Mouse (Mus musculus) kidney, embryonic 16.5 days (tissue): ENCODE results near the gene Gm36210. TPM values are rescaled to one million over a fixed set of nuclear protein-coding genes. Genes with fewer than 3 reads are reported as not detected.
"Not testable (repeated sequence)": the region's sequence is repeated elsewhere in the genome, so short reads cannot be mapped to it uniquely, and the experiment has no call there.

Source experiments
- ATAC-seq: fragments of 200-750 bp; cut with Nextera tagmentation; 2 replicates; pipeline ENCODE4 v1.8.0; 2017; ENCODE audit warnings: moderate TSS enrichment; ENCODE audit not compliant: low FRiP score, low TSS enrichment
- H3K27ac ChIP-seq: fragments of 300-500 bp; sonication (generic); 2 replicates; pipeline ENCODE4 v1.5.1; 2014; ENCODE audit warnings: low read length
- H3K27me3 ChIP-seq: fragments of 300-500 bp; sonication (generic); 2 replicates; pipeline ENCODE4 v1.6.1; 2014; ENCODE audit warnings: low read length, control low read depth, mixed read lengths; ENCODE audit not compliant: insufficient read depth
- H3K36me3 ChIP-seq: fragments of 300-500 bp; sonication (generic); 2 replicates; pipeline ENCODE4 v1.6.1; 2014; ENCODE audit warnings: low read length, control low read depth, mixed read lengths; ENCODE audit not compliant: insufficient read depth
- H3K4me1 ChIP-seq: fragments of 300-500 bp; sonication (generic); 2 replicates; pipeline ENCODE4 v1.6.1; 2014; ENCODE audit warnings: low read length, control low read depth, mixed read lengths; ENCODE audit not compliant: insufficient read depth
- H3K4me2 ChIP-seq: fragments of 300-500 bp; sonication (generic); replicated peaks from 2 replicates; pipeline ENCODE4 v1.6.1; 2014; ENCODE audit warnings: low read depth, low read length
- H3K4me3 ChIP-seq: fragments of 300-500 bp; sonication (generic); 2 replicates; pipeline ENCODE4 v1.5.1; 2014; ENCODE audit warnings: mild to moderate bottlenecking, low read length
- H3K9ac ChIP-seq: fragments of 300-500 bp; sonication (generic); replicated peaks from 2 replicates; pipeline ENCODE4 v1.6.1; 2014; ENCODE audit warnings: low read length
- H3K9me3 ChIP-seq: fragments of 300-500 bp; sonication (generic); 2 replicates; pipeline ENCODE4 v1.6.1; 2016; ENCODE audit warnings: low read length, control low read depth
- WGBS: fragments of 180-500 bp; shearing (Covaris S2); extraction: QIAGEN DNeasy Blood & Tissue Kit; methylation state at CpG from one replicate; pipeline ENCODE4 v1.1.7; 2014; 5-methylcytosine and 5-hydroxymethylcytosine counted together
- polyA plus RNA-seq: library from polyadenylated mRNA; unstranded; fragments of >200 nt; fragmentation: Nextera tagmentation; extraction: Ambion mirVana; gene quantifications from 2 replicates; pipeline ENCODE4 v1.2.1, GENCODE M21; 2015

Gene Gm36210
- polyA plus RNA-seq, 1 experiment from 2014 or later = not detected

DNA sequence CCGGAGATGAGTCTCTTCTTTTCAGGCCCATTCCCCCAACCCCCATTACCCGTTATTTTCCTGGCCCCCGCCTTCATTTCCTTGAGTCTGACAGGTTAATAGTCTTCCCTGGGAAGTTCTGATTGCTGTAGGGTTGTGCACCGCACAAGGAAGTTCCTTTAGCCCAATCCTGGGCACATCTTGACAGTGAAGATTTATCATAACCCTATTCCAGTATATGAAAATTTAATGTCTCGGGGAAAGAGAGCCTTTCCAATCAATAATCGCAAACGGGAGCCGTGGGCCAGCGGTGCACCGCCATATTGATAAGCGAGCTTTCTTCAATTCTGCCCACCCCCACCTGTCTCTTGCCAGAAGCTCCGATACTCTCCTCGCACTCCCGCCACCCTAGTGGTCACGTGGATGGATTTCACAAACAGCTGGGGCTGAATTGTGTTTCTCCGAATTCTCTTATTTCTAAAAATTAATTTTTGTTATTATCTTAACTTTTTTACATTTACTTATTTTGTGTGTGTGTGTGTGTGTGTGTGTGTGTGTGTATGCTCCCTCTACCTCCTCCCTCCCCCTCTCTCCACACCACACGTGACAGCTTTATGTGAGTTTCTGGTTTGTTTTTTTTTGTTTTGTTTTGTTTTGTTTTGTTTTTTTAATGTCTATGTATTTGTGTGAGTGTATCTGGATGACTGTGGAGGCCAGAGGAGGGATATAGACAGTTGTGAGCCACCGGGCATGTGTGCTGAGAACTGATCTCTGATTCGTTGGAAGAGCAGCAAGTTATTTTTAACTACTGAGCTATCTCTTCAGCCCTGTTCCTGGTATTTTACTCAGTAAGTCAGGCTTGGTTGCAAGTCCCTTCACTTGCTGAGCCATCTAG lies 6.4 kb downstream of the Gm36210 start:
- Histone ChIP-seq H3K36me3 (no peaks in the 10 kb centered on the region), H3K4me1 (peaks cover 11% of the 10 kb centered on the region; the same call in 1 of the 2 replicates), H3K27ac (no peak overlapping the region), H3K9ac (peak overlapping the region; percentile 53), H3K27me3 (no peaks in the 10 kb centered on the region), H3K4me2 (peak overlapping the region; percentile 52), H3K9me3 (peaks cover 3% of the 10 kb centered on the region), H3K4me3 (peak overlapping the region; percentile 32)
- 5% methylated on average over 19 of the region's 19 CpGs for WGBS
- peak; percentile 32 for ATAC-seq

DNA sequence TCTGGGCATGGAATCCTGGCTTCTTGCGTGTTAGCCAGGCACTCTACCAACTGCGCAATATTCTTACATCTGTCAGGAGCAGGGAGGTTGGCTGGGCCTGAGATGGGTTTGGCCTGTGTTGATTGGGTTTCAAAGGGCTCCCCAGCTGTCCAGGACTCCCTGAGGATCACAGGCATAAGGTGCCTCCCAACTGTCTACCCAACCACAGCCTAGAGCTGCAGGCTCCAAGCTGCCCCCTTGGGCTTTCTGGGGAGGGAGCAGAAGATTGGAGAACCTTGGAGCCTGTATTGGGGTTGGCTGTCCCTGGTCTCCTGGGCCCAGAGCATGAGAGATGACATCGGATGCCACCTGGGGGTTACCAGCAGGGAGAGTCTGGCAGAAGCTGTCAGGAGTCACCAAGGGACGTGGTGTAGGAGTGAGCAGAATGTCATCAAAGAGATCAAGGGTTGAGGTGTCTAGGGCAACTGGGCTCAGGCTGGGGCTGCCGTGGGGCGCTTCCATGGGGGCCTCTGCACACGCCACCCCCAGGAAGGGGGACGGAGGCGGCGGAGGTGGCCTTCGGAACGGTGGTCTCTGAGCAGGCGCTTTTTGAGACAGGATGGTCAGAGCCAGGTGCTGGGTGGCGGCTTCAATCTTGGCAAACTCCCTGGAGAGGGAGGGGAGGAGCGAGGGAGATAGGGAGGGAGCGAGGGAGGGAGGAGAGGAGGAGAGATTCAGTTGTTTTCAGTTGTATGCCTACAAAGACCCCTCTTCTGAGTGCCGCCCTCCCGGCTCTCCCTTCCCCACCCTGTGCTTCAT lies 7.3 kb downstream of the Gm36210 start:
- no peak overlapping the region for H3K27ac ChIP-seq
- H3K27me3 ChIP-seq = no peaks in the 10 kb centered on the region
- 17% methylated on average over 17 of the region's 18 CpGs for WGBS
- peaks cover 3% of the 10 kb centered on the region for H3K9me3 ChIP-seq
- ATAC-seq = peak; percentile 53
- peak overlapping the region; percentile 52 for H3K4me2 ChIP-seq
- no peaks in the 10 kb centered on the region for H3K36me3 ChIP-seq
- peak overlapping the region; percentile 53 for H3K9ac ChIP-seq
- H3K4me1 ChIP-seq = peaks cover 11% of the 10 kb centered on the region; the same call in 1 of the 2 replicates
- H3K4me3 ChIP-seq = peak overlapping the region; percentile 32

DNA sequence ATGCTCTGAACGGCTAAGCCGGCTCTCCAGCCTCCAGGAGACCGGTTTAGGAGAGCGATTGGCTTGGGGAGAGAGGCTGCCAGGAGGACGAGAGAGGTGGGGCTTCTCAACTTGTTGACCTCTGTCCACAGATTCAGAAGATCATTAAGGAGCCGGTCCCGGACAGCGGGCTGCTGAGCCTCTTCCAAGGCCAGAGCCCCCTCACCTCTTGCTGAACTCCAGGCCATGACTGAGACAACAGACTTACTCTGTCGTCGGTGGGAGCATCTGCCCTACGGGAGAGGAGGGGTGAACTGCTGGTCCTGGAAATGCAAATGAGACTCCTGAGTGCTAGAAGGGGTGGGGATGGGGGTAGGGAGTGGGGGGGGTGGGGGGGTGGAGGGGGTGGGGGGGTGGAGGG lies 11.1 kb downstream of the Gm36210 start:
- H3K9me3 ChIP-seq = no peaks in the 10 kb centered on the region
- H3K27me3 ChIP-seq = no peaks in the 10 kb centered on the region
- no peak overlapping the region for H3K9ac ChIP-seq
- no peak overlapping the region for H3K4me2 ChIP-seq
- H3K36me3 ChIP-seq = no peaks in the 10 kb centered on the region
- WGBS = 49% methylated on average over 11 of the region's 11 CpGs
- ATAC-seq = no peak
- no peak overlapping the region for H3K27ac ChIP-seq
- no peak overlapping the region for H3K4me3 ChIP-seq
- H3K4me1 ChIP-seq = peaks cover 7% of the 10 kb centered on the region; the same call in 1 of the 2 replicates

DNA sequence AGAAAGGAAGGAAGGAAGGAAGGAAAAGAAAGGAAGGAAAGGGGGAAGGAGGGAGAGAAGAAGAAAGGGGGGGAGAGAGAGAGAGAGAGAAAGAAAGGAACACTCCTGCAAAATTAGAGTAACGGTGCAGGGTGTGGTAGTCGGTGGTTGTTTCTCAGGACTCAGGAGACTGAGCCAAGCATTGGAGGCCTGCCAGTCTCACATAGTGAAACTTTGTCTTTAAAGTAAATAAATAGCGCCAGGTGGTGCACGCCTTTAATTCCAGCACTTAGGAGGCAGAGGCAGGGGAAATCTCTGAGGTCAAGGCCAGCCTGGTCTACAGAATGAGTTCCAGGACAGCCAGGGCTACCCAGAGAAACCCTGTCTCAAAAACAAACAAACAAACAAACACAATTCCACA lies 19.6 kb downstream of the Gm36210 start:
- Histone ChIP-seq H3K9me3 (peaks cover 6% of the 10 kb centered on the region), H3K36me3 (no peaks in the 10 kb centered on the region), H3K9ac (no peak overlapping the region), H3K4me3 (no peak overlapping the region), H3K4me1 (no peaks in the 10 kb centered on the region), H3K4me2 (no peak overlapping the region), H3K27ac (no peak overlapping the region), H3K27me3 (no peaks in the 10 kb centered on the region)
- ATAC-seq = no peak
- 72% methylated on average over 4 of the region's 4 CpGs for WGBS

DNA sequence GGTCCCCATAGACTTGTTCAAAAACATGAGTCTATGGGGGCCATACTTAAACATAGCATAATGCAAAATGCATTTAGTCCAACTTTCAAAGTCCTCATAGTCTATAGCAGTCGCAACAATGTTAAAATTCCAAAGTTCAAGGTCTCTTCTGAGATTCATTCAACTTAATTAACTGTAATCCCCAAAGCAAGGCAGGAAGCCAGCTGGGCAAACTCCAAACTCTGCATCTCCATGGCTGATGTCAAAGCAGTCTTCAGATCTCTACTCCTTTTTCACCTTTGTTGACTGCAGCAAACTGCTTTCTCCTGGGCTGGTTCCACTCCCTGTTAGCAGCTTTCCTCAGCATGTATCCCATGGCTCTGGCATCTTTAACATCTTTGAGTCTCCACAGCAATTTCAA lies 27.3 kb downstream of the Gm36210 start:
- peaks cover 15% of the 10 kb centered on the region for H3K4me1 ChIP-seq
- H3K36me3 ChIP-seq, ATAC-seq, H3K9me3 ChIP-seq, H3K4me2 ChIP-seq, H3K27me3 ChIP-seq, H3K27ac ChIP-seq, H3K9ac ChIP-seq, H3K4me3 ChIP-seq: not testable (repeated sequence)
- 78% methylated on average over 1 of the region's 1 CpGs for WGBS

DNA sequence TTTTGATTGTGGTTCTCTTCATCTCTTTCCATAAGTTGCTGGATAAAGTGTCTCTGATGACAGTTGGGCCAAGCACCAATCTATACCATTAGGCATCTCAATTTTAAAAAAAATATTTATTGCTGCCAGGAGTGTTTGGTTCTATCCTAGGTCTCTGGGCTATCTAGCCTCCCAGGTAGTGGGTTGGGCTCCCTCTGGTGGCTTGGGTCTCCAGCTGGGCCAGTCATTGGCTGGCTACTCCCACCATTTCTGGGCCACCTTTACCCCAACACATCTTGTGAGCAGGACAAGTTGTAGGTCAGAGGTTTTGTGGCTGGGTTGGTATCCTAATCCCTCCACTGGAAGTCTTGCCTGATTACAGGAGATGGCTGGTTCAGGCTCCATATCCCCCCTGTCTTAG lies 28.1 kb downstream of the Gm36210 start:
- H3K27me3 ChIP-seq = no peaks in the 10 kb centered on the region
- peaks cover 4% of the 10 kb centered on the region; the same call in 1 of the 2 replicates for H3K9me3 ChIP-seq
- H3K27ac ChIP-seq = no peak overlapping the region
- no peak overlapping the region for H3K4me3 ChIP-seq
- peaks cover 15% of the 10 kb centered on the region for H3K4me1 ChIP-seq
- no peak overlapping the region for H3K9ac ChIP-seq
- no peak overlapping the region for H3K4me2 ChIP-seq
- ATAC-seq = no peak
- H3K36me3 ChIP-seq = no peaks in the 10 kb centered on the region

DNA sequence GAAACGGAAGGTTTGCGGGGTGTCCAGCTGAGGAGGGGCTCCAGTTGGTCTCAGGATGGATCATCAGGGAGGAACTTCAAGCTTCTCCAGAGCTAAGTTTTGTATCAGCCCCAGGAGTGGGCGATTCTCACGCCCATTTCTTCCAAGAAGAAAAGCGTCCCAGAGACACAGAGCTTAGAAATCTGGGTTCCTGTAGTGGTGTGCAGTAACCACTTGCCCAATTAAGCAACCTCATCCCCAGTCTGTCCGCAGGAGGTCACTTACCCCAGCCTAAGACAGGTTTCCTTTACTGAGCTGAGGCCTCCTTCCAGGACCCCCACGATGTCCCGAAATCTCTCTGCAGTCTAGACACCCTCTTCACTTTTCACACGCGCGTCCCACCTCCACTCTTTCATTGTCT lies 29.1 kb downstream of the Gm36210 start:
- ATAC-seq = no peak; the same call in 1 of the 2 replicates
- H3K27ac ChIP-seq = no peak overlapping the region
- 6% methylated on average over 11 of the region's 11 CpGs for WGBS

DNA sequence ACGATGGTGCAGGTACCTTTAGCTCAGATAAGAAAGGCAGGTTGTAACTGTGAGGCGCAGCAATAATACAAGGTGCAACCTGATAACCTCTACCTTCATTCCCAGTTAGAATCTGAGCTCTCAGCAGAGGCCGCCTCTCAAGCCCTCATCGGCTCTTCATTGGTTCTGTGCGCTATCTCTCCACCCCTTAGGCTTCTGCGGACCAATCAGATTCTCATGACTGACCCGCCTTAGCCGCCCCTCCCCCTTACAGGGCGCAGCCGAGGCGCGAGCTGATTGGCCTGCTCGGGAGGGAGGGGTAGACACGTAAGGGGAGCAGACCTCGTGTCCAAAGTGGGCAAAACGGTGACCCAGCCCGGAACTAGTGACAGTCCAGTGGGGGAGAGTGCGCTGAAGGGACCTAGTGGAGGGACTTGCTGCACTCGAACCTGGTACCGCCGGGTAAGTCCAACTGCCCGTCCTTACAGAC lies 29.5 kb downstream of the Gm36210 start, which contains the start of gene Isoc2a:
TSS of gene Isoc2a (plus strand) at position 401 of the 469 bp plus-strand sequence.
- peak within 1 kb of the TSS; percentile 66 for H3K4me3 ChIP-seq
- H3K4me2 ChIP-seq = peak within 1 kb of the TSS; percentile 93
- WGBS = under 1% methylated on average over 21 of the region's 22 CpGs
- peak within 1 kb of the TSS; percentile 74 for H3K9ac ChIP-seq
- H3K4me1 ChIP-seq = peaks cover 15% of the 10 kb centered on the region
- peak within 1 kb of the TSS; percentile 40; the same call in 1 of the 2 replicates for H3K27ac ChIP-seq
- ATAC-seq = peak; percentile 100
- no peaks in the 10 kb centered on the region for H3K27me3 ChIP-seq
- no peaks in the 10 kb centered on the region for H3K9me3 ChIP-seq
- no peaks in the 10 kb centered on the region for H3K36me3 ChIP-seq

More for the DNA sequence above, 29.1 kb downstream of the Gm36210 start:
- H3K4me2 ChIP-seq = peak overlapping the region; percentile 93
- peak overlapping the region; percentile 74 for H3K9ac ChIP-seq
- H3K27me3 ChIP-seq = no peaks in the 10 kb centered on the region
- H3K36me3 ChIP-seq = no peaks in the 10 kb centered on the region
- H3K4me3 ChIP-seq = peak overlapping the region; percentile 66
- H3K4me1 ChIP-seq = peaks cover 15% of the 10 kb centered on the region
- H3K9me3 ChIP-seq = peaks cover 4% of the 10 kb centered on the region; the same call in 1 of the 2 replicates

DNA sequence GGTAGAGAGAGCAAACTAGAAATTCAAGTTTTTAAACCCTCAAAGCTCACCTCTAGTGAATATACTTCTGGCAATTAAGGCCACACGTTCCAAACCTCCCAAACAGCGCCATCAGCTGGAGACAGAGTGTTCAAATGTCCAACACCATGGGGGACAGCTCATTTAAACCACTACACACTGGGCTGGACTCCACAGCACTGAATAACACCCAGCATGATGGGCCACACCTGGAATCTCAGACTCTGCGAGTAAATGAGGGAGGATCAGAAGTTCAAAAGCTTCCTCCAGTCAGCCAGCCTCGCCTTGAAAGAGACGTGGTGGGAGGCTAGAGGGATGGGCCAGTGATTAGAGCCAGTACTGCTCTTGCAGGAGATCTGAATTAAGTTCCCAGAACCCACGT lies 36.2 kb downstream of the Gm36210 start, which contains the start of gene Isoc2b:
TSS of gene Isoc2b (minus strand) at position 126 of the 400 bp plus-strand sequence.
- Histone ChIP-seq H3K4me1 (peaks cover 5% of the 10 kb centered on the region), H3K27ac (no peak within 1 kb of the TSS), H3K9ac (no peak within 1 kb of the TSS), H3K27me3 (no peaks in the 10 kb centered on the region), H3K36me3 (no peaks in the 10 kb centered on the region), H3K9me3 (no peaks in the 10 kb centered on the region), H3K4me2 (no peak within 1 kb of the TSS), H3K4me3 (no peak within 1 kb of the TSS)
- 54% methylated on average over 6 of the region's 6 CpGs for WGBS
- ATAC-seq = no peak
